ENCODE assay signal across 15 mouse cellular contexts in the genomic region with DNA sequence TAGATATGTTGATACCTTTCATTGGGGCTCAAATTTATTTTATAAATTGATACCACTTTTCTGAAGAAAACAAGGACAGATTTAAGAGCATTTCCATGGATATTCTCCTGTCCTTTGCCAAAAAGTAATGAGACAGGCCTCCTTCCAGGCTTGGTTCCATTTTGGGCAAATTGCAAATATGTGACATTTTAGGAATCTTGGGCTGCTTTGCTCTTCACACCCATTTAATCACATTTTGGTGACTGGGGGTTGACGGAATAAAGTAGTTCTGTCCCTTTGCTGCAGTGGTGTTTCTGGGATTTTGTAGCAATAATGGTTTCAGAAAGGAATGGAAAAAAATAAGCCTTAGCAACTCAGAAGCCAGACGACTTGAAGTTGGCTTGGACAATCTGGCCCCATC.
"Had no signal": no experiment of that assay in that cellular context is flagged by ENCODE, and none has a peak within 500 bp of the region (broad histone marks: within the 10 kb centered on the region; RNA-seq: fewer than 3 reads in every experiment).

No protein-coding gene starts in this region.

- H3K4me2 ChIP-seq: liver, embryonic 11.5 days; liver, embryonic 15.5 days; lung, embryonic 15.5 days; neural tube, embryonic 12.5 days had no signal

- H3K36me3 ChIP-seq: limb, embryonic 10.5 days; liver, embryonic 15.5 days; lung, embryonic 15.5 days; midbrain, embryonic 10.5 days; neural tube, embryonic 12.5 days had no signal

- H3K4me3 ChIP-seq: left cerebral cortex, adult 2 months; limb, embryonic 10.5 days; liver, embryonic 15.5 days; lung, embryonic 15.5 days; midbrain, embryonic 10.5 days; myocyte; neural tube, embryonic 12.5 days had no signal

- ATAC-seq: intestine, postnatal 0 days had no signal

- H3K9ac ChIP-seq: liver, embryonic 15.5 days; lung, embryonic 15.5 days; neural tube, embryonic 12.5 days had no signal

- H3K9me3 ChIP-seq: limb, embryonic 10.5 days; liver, embryonic 15.5 days; lung, embryonic 15.5 days; midbrain, embryonic 10.5 days; neural tube, embryonic 12.5 days had no signal

- H3K27ac ChIP-seq: left cerebral cortex, adult 2 months; limb, embryonic 10.5 days; liver, embryonic 15.5 days; lung, embryonic 15.5 days; midbrain, embryonic 10.5 days; neural tube, embryonic 12.5 days; stomach, postnatal 0 days had no signal

- H3K4me1 ChIP-seq: limb, embryonic 10.5 days; liver, embryonic 15.5 days; midbrain, embryonic 10.5 days; neural tube, embryonic 12.5 days had no signal

- H3K27me3 ChIP-seq: liver, embryonic 15.5 days; lung, embryonic 15.5 days; neural tube, embryonic 12.5 days had no signal

- DNase-seq: kidney, adult 8-10 months; kidney, postnatal 25 days; midbrain, embryonic 14.5 days; thymus, adult 18-20 months; thymus, postnatal 14 days had no signal
